Mouse (Mus musculus) hindbrain, embryonic 13.5 days (tissue): ENCODE data around the gene Sdr9c7. TPM values are rescaled to one million over a fixed set of nuclear protein-coding genes. Genes with fewer than 3 reads are reported as not detected.

Experiments
- ATAC-seq: fragments of 200-750 bp; cut with Nextera tagmentation; 2 replicates; pipeline ENCODE4 v1.8.0; 2017; ENCODE audit warnings: moderate TSS enrichment; ENCODE audit not compliant: low FRiP score
- H3K27ac ChIP-seq: fragments of 300-500 bp; sonication (generic); 2 replicates; pipeline ENCODE4 v1.5.1; 2015; ENCODE audit warnings: inconsistent platforms, mild to moderate bottlenecking, moderate library complexity
- H3K27me3 ChIP-seq: fragments of 300-500 bp; sonication (generic); 2 replicates; pipeline ENCODE4 v1.6.1; 2015; ENCODE audit warnings: mild to moderate bottlenecking, inconsistent platforms
- H3K36me3 ChIP-seq: fragments of 300-500 bp; sonication (generic); 2 replicates; pipeline ENCODE4 v1.6.1; 2015; ENCODE audit warnings: mild to moderate bottlenecking, inconsistent platforms
- H3K4me1 ChIP-seq: fragments of 300-500 bp; sonication (generic); replicated peaks from 2 replicates; pipeline ENCODE4 v1.6.1; 2015; ENCODE audit warnings: inconsistent platforms
- H3K4me2 ChIP-seq: fragments of 300-500 bp; sonication (generic); 2 replicates; pipeline ENCODE4 v1.6.1; 2015; ENCODE audit warnings: inconsistent platforms, mild to moderate bottlenecking, moderate library complexity
- H3K4me3 ChIP-seq: fragments of 300-500 bp; sonication (generic); 2 replicates; pipeline ENCODE4 v1.5.1; 2015; ENCODE audit warnings: mild to moderate bottlenecking, inconsistent platforms
- H3K9ac ChIP-seq: fragments of 300-500 bp; sonication (generic); 2 replicates; pipeline ENCODE4 v1.6.1; 2015; ENCODE audit warnings: mild to moderate bottlenecking, inconsistent platforms
- H3K9me3 ChIP-seq: fragments of 300-500 bp; sonication (generic); 2 replicates; pipeline ENCODE4 v1.6.1; 2016; ENCODE audit warnings: inconsistent platforms
- WGBS: fragments of 180-500 bp; shearing (Covaris S2); methylation state at CpG from one replicate; pipeline ENCODE4 v1.1.7; 2015; 5-methylcytosine and 5-hydroxymethylcytosine counted together
- polyA plus RNA-seq: library from polyadenylated mRNA; unstranded; fragments of >200 nt; fragmentation: Nextera tagmentation; extraction: Ambion mirVana; gene quantifications from 2 replicates; pipeline ENCODE4 v1.2.1, GENCODE M21; 2015

The Sdr9c7 gene
- polyA plus RNA-seq, 1 experiment from 2014 or later: not detected

- H3K36me3 ChIP-seq: no peaks in the 10 kb centered on the region
- H3K27me3 ChIP-seq: no peaks in the 10 kb centered on the region
- ATAC-seq: no peak
- H3K9ac ChIP-seq: no peak overlapping the region
- no peak overlapping the region for H3K4me3 ChIP-seq
- H3K27ac ChIP-seq: no peak overlapping the region
- no peaks in the 10 kb centered on the region for H3K9me3 ChIP-seq
- WGBS: 88% methylated on average over 9 of the region's 9 CpGs
- H3K4me1 ChIP-seq: no peaks in the 10 kb centered on the region; the same call in 1 of the 2 replicates
- no peak overlapping the region for H3K4me2 ChIP-seq
Observed at GRCm38 (mm10) chr10:127951390-127951789, 53.1 kb downstream of the Sdr9c7 start.

GRCm38 (mm10) chr10:127951821-127952220 is 53.5 kb downstream of the Sdr9c7 start:
- 77% methylated on average over 4 of the region's 4 CpGs for WGBS
- no peak overlapping the region for H3K4me3 ChIP-seq
- H3K27me3 ChIP-seq: no peaks in the 10 kb centered on the region
- ATAC-seq: no peak
- no peak overlapping the region for H3K4me2 ChIP-seq
- H3K9me3 ChIP-seq: no peaks in the 10 kb centered on the region
- no peaks in the 10 kb centered on the region for H3K36me3 ChIP-seq
- H3K27ac ChIP-seq: no peak overlapping the region
- H3K4me1 ChIP-seq: no peaks in the 10 kb centered on the region; the same call in 1 of the 2 replicates
- no peak overlapping the region for H3K9ac ChIP-seq

- WGBS: 68% methylated on average over 4 of the region's 4 CpGs
- H3K9me3 ChIP-seq: no peaks in the 10 kb centered on the region
- no peaks in the 10 kb centered on the region for H3K36me3 ChIP-seq
- no peaks in the 10 kb centered on the region for H3K27me3 ChIP-seq
- H3K27ac ChIP-seq: no peak overlapping the region
- H3K4me2 ChIP-seq: no peak overlapping the region
- no peak overlapping the region for H3K9ac ChIP-seq
- ATAC-seq: no peak
- H3K4me1 ChIP-seq: no peaks in the 10 kb centered on the region; the same call in 1 of the 2 replicates
- no peak overlapping the region for H3K4me3 ChIP-seq
Observed at GRCm38 (mm10) chr10:127955034-127955433, 56.7 kb downstream of the Sdr9c7 start.

- H3K4me1 ChIP-seq: no peaks in the 10 kb centered on the region
- 62% methylated on average over 16 of the region's 16 CpGs for WGBS
- no peak for ATAC-seq
Observed at GRCm38 (mm10) chr10:127956168-127956816, 58.0 kb downstream of the Sdr9c7 start.

GRCm38 (mm10) chr10:127959161-127959679 is 60.9 kb downstream of the Sdr9c7 start:
- Histone ChIP-seq H3K9me3 (no peaks in the 10 kb centered on the region), H3K27ac (no peak overlapping the region), H3K4me1 (no peaks in the 10 kb centered on the region), H3K4me2 (no peak overlapping the region), H3K9ac (no peak overlapping the region), H3K4me3 (no peak overlapping the region), H3K36me3 (no peaks in the 10 kb centered on the region), H3K27me3 (no peaks in the 10 kb centered on the region)
- WGBS: 92% methylated on average over 7 of the region's 7 CpGs
- ATAC-seq: no peak

More at GRCm38 (mm10) chr10:127956168-127956816, 58.0 kb downstream of the Sdr9c7 start:
- Histone ChIP-seq H3K9ac (no peak overlapping the region), H3K36me3 (no peaks in the 10 kb centered on the region), H3K4me2 (no peak overlapping the region), H3K9me3 (no peaks in the 10 kb centered on the region), H3K27me3 (no peaks in the 10 kb centered on the region), H3K27ac (no peak overlapping the region), H3K4me3 (no peak overlapping the region)

Other genes with a start within 250 kb of the Sdr9c7 start
- gene Nemp1, start 231.6 kb upstream of the Sdr9c7 start, polyA plus RNA-seq: 3.9 and 4.0 TPM in 2 replicates
- 2.3 and 3.3 TPM in 2 replicates for gene Nab2, start 229.9 kb upstream of the Sdr9c7 start, polyA plus RNA-seq
- 0.43 and 0.74 TPM in 2 replicates for gene Myo1a, start 193.3 kb upstream of the Sdr9c7 start, polyA plus RNA-seq
- gene Tac2, start 174.0 kb upstream of the Sdr9c7 start, polyA plus RNA-seq: not detected in 2 replicates
- 3.7 and 3.8 TPM in 2 replicates for gene Zbtb39, start 159.0 kb upstream of the Sdr9c7 start, polyA plus RNA-seq
- 0.81 and 0.83 TPM in 2 replicates for gene Gpr182, start 146.8 kb upstream of the Sdr9c7 start, polyA plus RNA-seq
- not detected in 2 replicates for gene Rdh1, start 138.8 kb upstream of the Sdr9c7 start, polyA plus RNA-seq
- not detected in 2 replicates for gene Rdh16f1, start 138.7 kb upstream of the Sdr9c7 start, polyA plus RNA-seq
- gene Rdh9, start 122.1 kb upstream of the Sdr9c7 start, polyA plus RNA-seq: 0.13 and 0.16 TPM in 2 replicates
- not detected in 2 replicates for gene Rdh16, start 97.4 kb upstream of the Sdr9c7 start, polyA plus RNA-seq
- gene Rdh19, start 48.6 kb upstream of the Sdr9c7 start, polyA plus RNA-seq: not detected in 2 replicates
- gene Rdh16f2, start 32.0 kb upstream of the Sdr9c7 start, polyA plus RNA-seq: not detected in 2 replicates
- not detected in 2 replicates for gene Rdh7, start 9.7 kb upstream of the Sdr9c7 start, polyA plus RNA-seq
- not detected in 2 replicates for gene Hsd17b6, start 109.1 kb downstream of the Sdr9c7 start, polyA plus RNA-seq
- 33.9 and 39.4 TPM in 2 replicates for gene Prim1, start 116.7 kb downstream of the Sdr9c7 start, polyA plus RNA-seq
- gene Naca, start 137.1 kb downstream of the Sdr9c7 start, polyA plus RNA-seq: 609 and 615 TPM in 2 replicates
- gene Ptges3, start 160.4 kb downstream of the Sdr9c7 start, polyA plus RNA-seq: 440 and 454 TPM in 2 replicates
- 2,105 and 2,130 TPM in 2 replicates for gene Atp5b, start 184.8 kb downstream of the Sdr9c7 start, polyA plus RNA-seq
- gene Baz2a, start 193.1 kb downstream of the Sdr9c7 start, polyA plus RNA-seq: 12.6 and 13.4 TPM in 2 replicates